Mouse (Mus musculus) kidney, embryonic 16.5 days (tissue): Measurements from ENCODE around the gene Mpst. TPM values are rescaled to one million over a fixed set of nuclear protein-coding genes. Genes with fewer than 3 reads are reported as not detected.

Source experiments
- ATAC-seq: fragments of 200-750 bp; cut with Nextera tagmentation; 2 replicates; pipeline ENCODE4 v1.8.0; 2017; ENCODE audit warnings: moderate TSS enrichment; ENCODE audit not compliant: low FRiP score, low TSS enrichment
- H3K27ac ChIP-seq: fragments of 300-500 bp; sonication (generic); 2 replicates; pipeline ENCODE4 v1.5.1; 2014; ENCODE audit warnings: low read length
- H3K27me3 ChIP-seq: fragments of 300-500 bp; sonication (generic); 2 replicates; pipeline ENCODE4 v1.6.1; 2014; ENCODE audit warnings: low read length, control low read depth, mixed read lengths; ENCODE audit not compliant: insufficient read depth
- H3K36me3 ChIP-seq: fragments of 300-500 bp; sonication (generic); 2 replicates; pipeline ENCODE4 v1.6.1; 2014; ENCODE audit warnings: low read length, control low read depth, mixed read lengths; ENCODE audit not compliant: insufficient read depth
- H3K4me1 ChIP-seq: fragments of 300-500 bp; sonication (generic); 2 replicates; pipeline ENCODE4 v1.6.1; 2014; ENCODE audit warnings: low read length, control low read depth, mixed read lengths; ENCODE audit not compliant: insufficient read depth
- H3K4me2 ChIP-seq: fragments of 300-500 bp; sonication (generic); replicated peaks from 2 replicates; pipeline ENCODE4 v1.6.1; 2014; ENCODE audit warnings: low read depth, low read length
- H3K4me3 ChIP-seq: fragments of 300-500 bp; sonication (generic); 2 replicates; pipeline ENCODE4 v1.5.1; 2014; ENCODE audit warnings: mild to moderate bottlenecking, low read length
- H3K9ac ChIP-seq: fragments of 300-500 bp; sonication (generic); replicated peaks from 2 replicates; pipeline ENCODE4 v1.6.1; 2014; ENCODE audit warnings: low read length
- H3K9me3 ChIP-seq: fragments of 300-500 bp; sonication (generic); 2 replicates; pipeline ENCODE4 v1.6.1; 2016; ENCODE audit warnings: low read length, control low read depth
- WGBS: fragments of 180-500 bp; shearing (Covaris S2); extraction: QIAGEN DNeasy Blood & Tissue Kit; methylation state at CpG from one replicate; pipeline ENCODE4 v1.1.7; 2014; 5-methylcytosine and 5-hydroxymethylcytosine counted together
- polyA plus RNA-seq: library from polyadenylated mRNA; unstranded; fragments of >200 nt; fragmentation: Nextera tagmentation; extraction: Ambion mirVana; gene quantifications from 2 replicates; pipeline ENCODE4 v1.2.1, GENCODE M21; 2015

The Mpst gene
- polyA plus RNA-seq, 1 experiment from 2014 or later: 5.3 TPM

DNA sequence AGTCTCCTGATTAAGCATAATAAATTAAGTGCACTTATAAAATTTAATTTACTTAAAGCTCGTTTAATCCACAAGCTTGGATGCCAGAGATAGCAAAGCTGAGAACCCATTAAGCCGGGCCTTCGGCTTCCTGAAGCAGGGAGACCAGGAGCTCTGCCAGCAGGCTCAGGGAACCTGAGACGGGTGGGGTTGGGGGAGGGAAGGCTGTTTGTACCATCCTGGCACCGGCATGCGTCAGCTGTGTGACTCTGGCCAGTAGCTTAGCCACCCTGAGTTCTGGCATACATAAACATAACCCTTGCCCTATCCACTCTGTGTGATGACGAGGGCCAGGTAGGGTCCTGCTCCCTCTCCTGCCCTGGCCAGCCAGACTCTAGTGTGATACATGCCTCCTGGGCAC, 49.8 kb downstream of the Mpst start:
- ATAC-seq: peak; percentile 35; the same call in 1 of the 2 replicates
- H3K4me3 ChIP-seq: no peak overlapping the region
- no peak overlapping the region for H3K9ac ChIP-seq
- H3K27me3 ChIP-seq: no peaks in the 10 kb centered on the region
- no peak overlapping the region for H3K27ac ChIP-seq
- no peak overlapping the region for H3K4me2 ChIP-seq
- WGBS: 30% methylated on average over 7 of the region's 7 CpGs
- H3K9me3 ChIP-seq: no peaks in the 10 kb centered on the region
- no peaks in the 10 kb centered on the region for H3K36me3 ChIP-seq
- no peaks in the 10 kb centered on the region for H3K4me1 ChIP-seq

DNA sequence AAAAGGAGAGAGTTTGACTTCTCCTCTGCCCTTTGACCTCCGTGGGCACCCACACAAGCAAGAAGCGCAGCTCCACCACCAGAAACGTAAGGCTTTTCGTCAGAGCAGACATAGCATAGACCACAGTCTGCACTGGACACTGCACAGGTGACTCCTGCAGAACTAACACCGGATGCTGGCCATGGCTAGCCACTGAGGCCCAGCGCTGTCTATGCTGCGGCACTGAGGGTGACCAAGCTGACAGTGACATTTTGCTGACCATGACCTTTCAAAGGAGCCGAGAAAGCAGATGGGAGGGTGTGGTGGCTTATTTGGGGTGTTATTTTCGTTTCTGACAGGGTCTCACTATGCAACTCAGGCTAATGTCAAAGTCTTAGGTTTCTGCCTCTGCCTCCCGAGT, 51.0 kb downstream of the Mpst start:
- 66% methylated on average over 10 of the region's 10 CpGs for WGBS
- Histone ChIP-seq H3K4me3 (no peak overlapping the region), H3K27ac (no peak overlapping the region), H3K27me3 (no peaks in the 10 kb centered on the region), H3K36me3 (no peaks in the 10 kb centered on the region), H3K4me1 (no peaks in the 10 kb centered on the region), H3K9me3 (no peaks in the 10 kb centered on the region), H3K4me2 (no peak overlapping the region), H3K9ac (no peak overlapping the region)
- no peak for ATAC-seq

DNA sequence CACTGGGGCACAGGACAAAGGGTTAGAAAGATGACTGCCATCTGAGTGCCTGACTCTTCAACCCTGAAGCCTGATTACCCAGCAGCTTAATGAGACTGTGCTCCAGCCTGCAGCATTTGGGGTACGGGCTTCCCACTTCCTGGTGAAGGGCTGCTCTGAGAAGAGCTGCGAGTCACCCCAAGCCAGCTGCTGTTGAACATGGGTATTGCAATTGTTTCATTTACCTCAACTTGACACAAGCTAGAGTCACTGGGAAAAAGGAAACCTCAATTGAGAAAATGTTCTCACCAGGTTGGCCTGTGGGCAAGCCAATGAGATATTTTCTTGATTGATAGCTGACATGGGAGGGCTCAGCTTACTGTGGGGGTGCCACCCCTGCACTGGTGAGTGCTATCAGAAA, 56.8 kb downstream of the Mpst start:
- Histone ChIP-seq H3K9ac (no peak overlapping the region), H3K4me3 (no peak overlapping the region), H3K27ac (no peak overlapping the region), H3K4me2 (no peak overlapping the region), H3K36me3 (no peaks in the 10 kb centered on the region), H3K9me3 (no peaks in the 10 kb centered on the region), H3K4me1 (no peaks in the 10 kb centered on the region), H3K27me3 (no peaks in the 10 kb centered on the region)
- WGBS: 57% methylated on average over 2 of the region's 2 CpGs
- ATAC-seq: no peak

Other genes starting within 250 kb of the Mpst start
- 83.7 and 91.0 TPM in 2 replicates for gene Ift27, start 232.3 kb upstream of the Mpst start, polyA plus RNA-seq
- 0.44 TPM in 1 of 2 replicates, not detected in the other for gene Pvalb, start 200.0 kb upstream of the Mpst start, polyA plus RNA-seq
- gene Ncf4, start 161.6 kb upstream of the Mpst start, polyA plus RNA-seq: 1.8 and 3.1 TPM in 2 replicates
- 0.12 and 0.19 TPM in 2 replicates for gene Csf2rb2, start 100.7 kb upstream of the Mpst start, polyA plus RNA-seq
- gene Csf2rb, start 80.7 kb upstream of the Mpst start, polyA plus RNA-seq: 1.3 TPM in 2 replicates
- gene Tex33, start 10.5 kb upstream of the Mpst start, polyA plus RNA-seq: not detected in 2 replicates
- 64.4 and 76.4 TPM in 2 replicates for gene Tst, start 509 bp upstream of the Mpst start, polyA plus RNA-seq
- 41.5 and 43.1 TPM in 2 replicates for gene Kctd17, start 22.1 kb downstream of the Mpst start, polyA plus RNA-seq
- gene Tmprss6, start 62.2 kb downstream of the Mpst start, polyA plus RNA-seq: 0.29 and 0.42 TPM in 2 replicates
- gene Il2rb, start 88.9 kb downstream of the Mpst start, polyA plus RNA-seq: 0.33 and 0.54 TPM in 2 replicates
- 33.2 and 33.7 TPM in 2 replicates for gene C1qtnf6, start 125.0 kb downstream of the Mpst start, polyA plus RNA-seq
- 0.36 and 0.69 TPM in 2 replicates for gene Sstr3, start 138.3 kb downstream of the Mpst start, polyA plus RNA-seq
- gene Rac2, start 166.4 kb downstream of the Mpst start, polyA plus RNA-seq: 8.3 and 10.4 TPM in 2 replicates
- gene Cyth4, start 190.6 kb downstream of the Mpst start, polyA plus RNA-seq: 7.7 and 8.3 TPM in 2 replicates